14 mouse cellular contexts compared by ENCODE assay signal in the genomic region with DNA sequence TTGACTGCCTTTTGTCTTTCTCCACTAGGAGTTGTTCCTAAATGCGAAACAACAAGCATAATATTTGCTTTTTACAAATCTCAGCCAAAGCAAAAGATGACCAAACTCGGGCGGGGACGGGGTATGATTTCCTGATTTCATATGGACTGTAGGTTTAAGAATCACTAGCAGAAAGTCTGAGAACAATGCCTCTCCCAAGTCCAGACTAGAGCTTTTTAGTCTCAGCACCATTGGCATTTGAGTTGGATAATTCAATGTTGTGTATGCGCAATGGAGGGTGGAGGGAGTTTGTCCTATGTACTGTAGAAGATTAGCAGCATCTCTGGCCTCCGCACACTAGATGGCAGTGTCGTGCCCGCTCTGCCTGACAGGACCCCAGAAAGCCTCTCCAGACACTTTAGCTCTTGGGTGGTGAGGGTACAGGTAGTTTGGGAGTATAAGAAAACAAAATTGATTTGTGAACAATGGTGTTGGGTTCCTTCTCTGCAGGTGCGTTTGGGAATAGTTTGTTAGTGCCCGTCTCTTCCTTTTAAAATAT. TPM values are rescaled to one million over a fixed set of nuclear protein-coding genes. Genes with fewer than 3 reads are reported as not detected.
DNase-seq lines count a peak whose midpoint lies in the region; ATAC-seq and TF ChIP-seq lines count a peak whose summit lies in the region.
"Had no signal": no experiment of that assay in that cellular context is flagged by ENCODE, and none has a peak within 500 bp of the region (broad histone marks: within the 10 kb centered on the region; RNA-seq: fewer than 3 reads in every experiment).

No protein-coding gene starts in this region.

- no peaks in the 10 kb centered on the region for H3K36me3 ChIP-seq in intestine, embryonic 14.5 days (ENCODE audit: control insufficient read depth, insufficient read depth, low read length)
- no peaks in the 10 kb centered on the region for H3K36me3 ChIP-seq in intestine, embryonic 16.5 days (ENCODE audit: control insufficient read depth, insufficient read depth, low read length)
- H3K36me3 ChIP-seq in thymus, adult 2 months (ENCODE audit: control insufficient read depth, insufficient read depth, low read length): no peaks in the 10 kb centered on the region
- H3K36me3 ChIP-seq: limb, embryonic 13.5 days had no signal

- H3K27ac ChIP-seq in intestine, embryonic 14.5 days (ENCODE audit: low read depth): no peak overlapping the region
- H3K27ac ChIP-seq in intestine, embryonic 16.5 days (ENCODE audit: low read length): no peak overlapping the region
- no peak overlapping the region for H3K27ac ChIP-seq in thymus, adult 2 months (ENCODE audit: control insufficient read depth, insufficient read depth, low read length)
- H3K27ac ChIP-seq: limb, embryonic 13.5 days had no signal

- 82% methylated on average over 10 of the region's 10 CpGs for WGBS in intestine, embryonic 14.5 days
- WGBS in intestine, embryonic 16.5 days: 81% methylated on average over 10 of the region's 10 CpGs
- WGBS in thymus, adult 2 months: 91% methylated on average over 10 of the region's 10 CpGs

- H3K27me3 ChIP-seq in intestine, embryonic 14.5 days (replicated peaks; ENCODE audit: control insufficient read depth, insufficient read depth, low read length): no peaks in the 10 kb centered on the region
- H3K27me3 ChIP-seq in intestine, embryonic 16.5 days (replicated peaks; ENCODE audit: control insufficient read depth, insufficient read depth, low read length): no peaks in the 10 kb centered on the region
- no peaks in the 10 kb centered on the region; the same call in 1 of the 2 replicates for H3K27me3 ChIP-seq in thymus, adult 2 months (ENCODE audit: control insufficient read depth, insufficient read depth, low read length)
- H3K27me3 ChIP-seq: megakaryocyte, embryonic 14.5 days had no signal

- H3K9me3 ChIP-seq in intestine, embryonic 14.5 days (ENCODE audit: control insufficient read depth, low read length): no peaks in the 10 kb centered on the region
- no peaks in the 10 kb centered on the region for H3K9me3 ChIP-seq in intestine, embryonic 16.5 days (ENCODE audit: control insufficient read depth, low read length)
- H3K9me3 ChIP-seq: limb, embryonic 13.5 days; megakaryocyte, embryonic 14.5 days had no signal

- H3K4me1 ChIP-seq in intestine, embryonic 14.5 days (replicated peaks; ENCODE audit: control insufficient read depth, insufficient read depth, low read length): no peaks in the 10 kb centered on the region
- peaks cover 3% of the 10 kb centered on the region; the same call in 1 of the 2 replicates for H3K4me1 ChIP-seq in intestine, embryonic 16.5 days (ENCODE audit: control insufficient read depth, insufficient read depth, low read length)
- H3K4me1 ChIP-seq in thymus, adult 2 months (replicated peaks; ENCODE audit: control insufficient read depth, insufficient read depth, low read length): no peaks in the 10 kb centered on the region
- H3K4me1 ChIP-seq: limb, embryonic 13.5 days; megakaryocyte, embryonic 14.5 days had no signal

- no peak overlapping the region for H3K4me2 ChIP-seq in intestine, embryonic 14.5 days (ENCODE audit: low read length)
- no peak overlapping the region for H3K4me2 ChIP-seq in intestine, embryonic 16.5 days (ENCODE audit: low read depth, low read length)
- H3K4me2 ChIP-seq: limb, embryonic 13.5 days had no signal

- H3K9ac ChIP-seq in intestine, embryonic 14.5 days (ENCODE audit: low read length): no peak overlapping the region
- no peak overlapping the region for H3K9ac ChIP-seq in intestine, embryonic 16.5 days (ENCODE audit: low read depth, low read length)
- H3K9ac ChIP-seq: limb, embryonic 13.5 days had no signal

- peak; percentile 49 for DNase-seq in intestine, embryonic 14.5 days (ENCODE audit: low spot score)
- DNase-seq in thymus, adult 2 months: peak; percentile 38
- DNase-seq in thymus, adult 18-20 months: no peak
- DNase-seq in brain, embryonic 14.5 days (ENCODE audit: low read depth): peak; percentile 42
- peak; percentile 59 for DNase-seq in thymus, postnatal 4 days
- no peak for DNase-seq in left cerebral cortex, postnatal 36 days (ENCODE audit: low spot score in 2 of 2)
- no peak for DNase-seq in layer of hippocampus, adult 9-10 months (ENCODE audit: low spot score)

- peak; percentile 52; the same call in 1 of the 2 replicates for TF ChIP-seq CTCF in thymus, adult 2 months (IDR thresholded peaks at IDR 0.05; ENCODE audit: borderline replicate concordance, control insufficient read depth, extremely low read depth, insufficient read depth, low read length, poor library complexity)
- peak; percentile 22; the same call in 1 of the 2 replicates for TF ChIP-seq CTCF in brain, embryonic 14.5 days (IDR thresholded peaks at IDR 0.05; ENCODE audit: borderline replicate concordance, extremely low read depth, insufficient read depth, insufficient read length)

- ATAC-seq in intestine, embryonic 14.5 days (replicated peaks; ENCODE audit: low FRiP score, low TSS enrichment, low read depth): no peak
- ATAC-seq in intestine, embryonic 16.5 days: no peak
- ATAC-seq: activated CD4-positive, CD25-positive, alpha-beta regulatory T cell, adult 4 months had no signal

- intact Hi-C loops in left cerebral cortex, postnatal 36 days (cut with DNase I): no loop called here

- no peak for TF ChIP-seq POLR2A in thymus, adult 2 months (IDR thresholded peaks at IDR 0.05; ENCODE audit: control insufficient read depth, extremely low read depth, insufficient read depth, low read length, poor library complexity)
- no peak for TF ChIP-seq POLR2A in brain, embryonic 14.5 days (IDR thresholded peaks at IDR 0.05; ENCODE audit: borderline replicate concordance, extremely low read depth, insufficient read depth, insufficient read length, poor library complexity, severe bottlenecking)

- no peak overlapping the region for H3K4me3 ChIP-seq in intestine, embryonic 14.5 days (ENCODE audit: low read depth, low read length)
- H3K4me3 ChIP-seq in intestine, embryonic 16.5 days (ENCODE audit: low read length): no peak overlapping the region
- H3K4me3 ChIP-seq in thymus, adult 2 months (ENCODE audit: control insufficient read depth, insufficient read depth, low read length): no peak overlapping the region
- H3K4me3 ChIP-seq: limb, embryonic 13.5 days; megakaryocyte, embryonic 14.5 days had no signal

RNA-seq across cellular contexts. Expression of a gene that starts 10.8 kb away (rescaled TPM):
- 0.14 TPM in 1 of 2 replicates, not detected in the other for polyA plus RNA-seq in intestine, embryonic 14.5 days (2014; fragmentation: Nextera tagmentation; extraction: Ambion mirVana)
- polyA plus RNA-seq in intestine, embryonic 16.5 days (2015; fragmentation: Nextera tagmentation; extraction: Ambion mirVana): 0.10 TPM in 1 of 2 replicates, not detected in the other
- polyA plus RNA-seq in thymus, adult 2 months (2012; rRNA removed): 0.08 TPM in 1 of 2 replicates, not detected in the other
- polyA plus RNA-seq in brain, embryonic 14.5 days (2012; rRNA removed): 0.19 and 0.29 TPM in 2 replicates
- total RNA-seq in left cerebral cortex, postnatal 36 days (2021): not detected
- total RNA-seq: neutrophil, adult 5-6 weeks had no signal
- polyA plus RNA-seq: activated CD4-positive, CD25-positive, alpha-beta regulatory T cell, adult 4 months; heart, embryonic 14.5 days; kidney, embryonic 16.5 days; limb, embryonic 13.5 days had no signal

RNA-seq across cellular contexts. Expression of a gene that starts 39.2 kb away (rescaled TPM):
- 1.3 and 2.6 TPM in 2 replicates for polyA plus RNA-seq in intestine, embryonic 14.5 days (2014; fragmentation: Nextera tagmentation; extraction: Ambion mirVana)
- 0.78 and 0.95 TPM in 2 replicates for polyA plus RNA-seq in intestine, embryonic 16.5 days (2015; fragmentation: Nextera tagmentation; extraction: Ambion mirVana)
- 7.2 and 8.5 TPM in 2 replicates for polyA plus RNA-seq in thymus, adult 2 months (2012; rRNA removed)
- polyA plus RNA-seq in brain, embryonic 14.5 days (2012; rRNA removed): 0.14 and 0.16 TPM in 2 replicates
- total RNA-seq in left cerebral cortex, postnatal 36 days (2021): under 1 TPM; 0.32 to 0.54 TPM
- total RNA-seq: neutrophil, adult 5-6 weeks had no signal
- polyA plus RNA-seq: activated CD4-positive, CD25-positive, alpha-beta regulatory T cell, adult 4 months had no signal

Comparison
In these comparisons a context has a peak if more than half of its experiments do, and no peak if none do; other contexts are left out.
1. DNase-seq: peak in intestine, embryonic 14.5 days (single experiment), thymus, adult 2 months (single experiment), brain, embryonic 14.5 days (single experiment) and thymus, postnatal 4 days (single experiment); none in thymus, adult 18-20 months (0 of 2), left cerebral cortex, postnatal 36 days (0 of 2) and layer of hippocampus, adult 9-10 months (single experiment).